Mouse (Mus musculus) ovary, postnatal 36 days (tissue): ENCODE measurements at regions not wholly inside any gene's neighbourhood (a gene's known extent, or its start where the extent isn't known, plus 50 kb on each side); places are given as distances from the start of the nearest gene placed in this dataset.

Source experiments
- DNase-seq: peaks from one replicate; pipeline ENCODE4 v3.0.0; 2022; ENCODE audit warnings: low spot score, mixed read lengths

DNA sequence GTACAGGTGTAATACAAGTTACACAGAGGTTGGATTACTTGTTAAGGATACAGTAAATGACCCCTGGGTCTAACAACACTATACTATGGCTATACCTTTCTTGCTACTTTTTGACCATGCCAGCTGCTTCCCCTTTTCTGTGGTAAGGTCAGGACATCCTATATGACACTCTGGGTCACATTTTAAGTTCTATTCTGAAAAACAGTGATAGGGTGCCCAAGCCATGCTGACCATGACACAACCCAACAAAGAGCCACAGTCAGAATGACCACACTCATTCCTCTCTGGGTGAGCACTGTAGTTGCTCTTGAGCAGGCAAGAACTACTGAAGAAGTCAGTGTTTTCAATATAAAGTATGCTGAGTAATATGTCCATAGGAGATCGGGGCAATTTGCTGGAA, 64.3 kb upstream of the Tnfsf11 start:
- no peak for DNase-seq

DNA sequence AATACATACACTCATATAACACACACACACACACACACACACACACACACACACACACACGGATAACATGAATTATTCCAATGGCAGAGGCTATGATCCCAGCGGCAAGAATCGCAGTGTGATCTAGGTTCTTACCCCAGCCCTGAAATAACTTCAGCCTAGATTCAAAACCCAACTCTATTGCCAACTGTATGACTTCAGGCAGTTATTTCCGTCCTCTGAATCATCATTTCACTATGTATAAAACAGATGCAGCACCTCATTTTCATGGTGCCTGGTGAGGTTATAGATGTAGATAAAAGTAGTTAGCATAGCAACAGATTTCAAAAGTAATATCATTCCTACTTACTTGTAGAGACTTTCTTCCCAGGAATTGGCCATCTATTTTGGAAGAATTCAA, 61.0 kb upstream of the Tnfsf11 start:
- no peak for DNase-seq

DNA sequence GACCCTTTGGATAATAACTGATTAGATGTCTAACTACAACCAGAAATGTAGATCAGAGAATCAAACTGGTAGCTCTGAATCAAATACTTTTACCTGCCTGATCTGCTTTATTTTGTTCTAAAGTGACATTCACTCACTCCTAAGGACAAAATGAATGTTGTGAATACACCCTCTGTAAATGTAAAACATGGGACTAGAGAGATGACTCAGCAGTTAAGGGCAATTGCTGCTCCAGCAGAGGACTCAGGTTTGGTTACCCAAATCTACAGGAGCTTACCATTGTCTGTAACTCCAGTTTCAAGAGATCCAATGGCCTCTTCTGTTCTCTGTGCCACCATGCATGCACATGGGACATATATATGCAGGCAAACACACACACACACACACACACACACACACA, 57.0 kb upstream of the Tnfsf11 start:
- DNase-seq, result no peak

DNA sequence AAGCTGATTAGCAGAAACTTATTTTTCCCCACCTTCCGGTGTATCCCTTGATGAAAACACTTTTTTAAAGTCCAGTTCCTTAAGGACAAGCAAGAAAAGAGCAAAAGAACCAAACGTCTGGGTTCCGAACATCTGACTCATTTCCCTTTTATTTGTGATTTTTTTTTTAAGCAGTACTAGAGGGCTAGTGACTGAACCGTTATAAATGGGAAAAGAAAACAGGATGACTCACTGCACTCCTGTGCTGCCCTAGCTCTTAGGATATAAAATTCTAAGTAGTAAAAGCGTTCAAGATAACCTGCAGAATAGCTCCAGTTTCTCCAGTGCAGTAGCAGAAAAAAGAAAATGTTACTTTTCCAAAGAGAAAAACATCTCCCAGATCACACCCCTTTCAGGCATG, 55.3 kb upstream of the Tnfsf11 start:
- no peak for DNase-seq
